Mouse (Mus musculus): Measurements from ENCODE around the gene Cdca4. TPM values are rescaled to one million over a fixed set of nuclear protein-coding genes. Genes with fewer than 3 reads are reported as not detected.
A peak's percentile ranks its signal among the peaks of the same experiment; 100 is the strongest.

Cdca4 gene
- total RNA-seq, 4 experiments from 2014 or later = 5.6 to 6.5 (median 6.2) TPM

GRCm38 (mm10) chr12:112799237-112799970 lies 29.8 kb downstream of the Cdca4 start:
- DNase-seq (ENCODE audit: low spot score) = no peak

- DNase-seq (ENCODE audit: low spot score) = no peak
These were observed 30.5 kb downstream of the Cdca4 start for GRCm38 (mm10) chr12:112798716-112799115.

- DNase-seq (ENCODE audit: low spot score) = no peak
These were observed 30.9 kb downstream of the Cdca4 start for GRCm38 (mm10) chr12:112798332-112798681.

DNA sequence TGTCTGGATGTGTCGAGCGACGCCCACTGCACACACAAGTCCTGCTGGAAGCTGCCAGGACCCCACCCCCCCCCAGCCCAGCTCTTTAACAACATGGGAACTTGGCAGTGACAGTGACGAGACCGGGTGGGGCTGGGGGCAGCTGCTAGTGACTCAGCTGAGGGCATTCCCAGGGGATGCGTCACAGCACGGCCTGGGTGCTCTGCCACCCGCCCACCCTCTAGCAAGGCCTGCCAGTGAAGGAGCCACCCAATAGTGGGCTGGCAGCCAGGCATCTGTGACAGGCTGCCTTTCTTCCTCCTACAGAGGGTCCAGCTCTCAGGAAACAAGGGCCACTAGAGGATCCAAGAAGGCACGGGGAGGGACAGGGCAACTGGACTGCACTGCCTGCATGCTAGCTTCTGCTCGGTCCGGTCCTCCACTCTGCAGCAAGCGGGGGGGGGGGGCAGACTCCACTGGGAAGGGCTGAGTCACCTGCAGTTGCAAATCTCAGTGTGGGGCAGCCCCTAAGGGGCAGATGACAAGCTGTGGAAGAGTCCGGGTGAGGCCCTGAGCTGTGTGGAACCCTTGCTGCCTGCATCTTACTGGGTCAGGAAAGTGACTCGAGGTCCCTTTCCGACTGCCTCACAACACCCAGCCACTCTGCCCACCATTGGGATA lies 31.4 kb downstream of the Cdca4 start:
- no peak for DNase-seq (ENCODE audit: low spot score)

- no peak for DNase-seq (ENCODE audit: low spot score)
These were observed 32.4 kb downstream of the Cdca4 start for GRCm38 (mm10) chr12:112796551-112797510.

GRCm38 (mm10) chr12:112795466-112796104 lies 33.6 kb downstream of the Cdca4 start:
- peak; percentile 55 for DNase-seq (ENCODE audit: low spot score)

DNA sequence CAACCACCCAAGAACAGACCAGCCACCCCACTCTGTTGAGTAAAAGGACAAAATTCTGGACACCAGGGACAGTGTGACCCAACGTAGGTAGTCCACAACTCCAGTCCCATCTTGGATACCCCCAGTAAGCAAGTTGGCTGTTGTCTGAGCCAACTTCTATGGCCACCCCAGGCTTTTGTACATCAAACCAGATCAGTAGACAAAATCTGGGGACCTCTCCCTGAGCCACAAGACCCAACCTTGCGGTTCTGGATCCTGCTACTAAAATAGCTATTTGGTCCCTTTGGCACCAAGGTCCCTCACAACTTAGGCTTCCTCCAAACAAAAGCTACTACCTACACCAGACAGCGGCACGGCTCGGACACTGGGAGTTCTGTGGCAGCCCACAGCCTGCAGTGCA lies 34.2 kb downstream of the Cdca4 start:
- DNase-seq (ENCODE audit: low spot score) = no peak

DNA sequence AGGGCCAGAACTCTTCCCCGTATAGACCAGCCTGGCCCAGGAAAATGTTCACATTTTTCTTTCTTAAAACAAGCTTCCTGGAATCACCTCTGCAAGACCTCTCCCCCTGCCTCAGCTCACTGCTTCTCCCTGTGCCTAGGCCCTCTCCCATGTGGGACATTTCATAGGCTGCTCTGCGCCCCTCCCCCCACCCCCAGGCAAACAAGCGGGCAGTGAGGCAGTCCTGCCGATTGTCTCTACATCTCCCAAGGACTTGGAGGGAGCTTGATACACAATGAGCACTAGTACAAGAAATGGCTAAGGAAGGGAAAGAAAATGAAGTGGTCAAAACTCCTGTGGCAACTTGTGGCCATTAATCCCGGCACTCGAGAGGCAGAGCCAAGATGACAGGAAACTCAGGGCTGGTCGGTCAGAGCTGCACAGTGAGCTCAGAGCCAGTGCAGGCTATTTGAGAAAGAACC lies 34.8 kb downstream of the Cdca4 start:
- no peak for DNase-seq (ENCODE audit: low spot score)

DNA sequence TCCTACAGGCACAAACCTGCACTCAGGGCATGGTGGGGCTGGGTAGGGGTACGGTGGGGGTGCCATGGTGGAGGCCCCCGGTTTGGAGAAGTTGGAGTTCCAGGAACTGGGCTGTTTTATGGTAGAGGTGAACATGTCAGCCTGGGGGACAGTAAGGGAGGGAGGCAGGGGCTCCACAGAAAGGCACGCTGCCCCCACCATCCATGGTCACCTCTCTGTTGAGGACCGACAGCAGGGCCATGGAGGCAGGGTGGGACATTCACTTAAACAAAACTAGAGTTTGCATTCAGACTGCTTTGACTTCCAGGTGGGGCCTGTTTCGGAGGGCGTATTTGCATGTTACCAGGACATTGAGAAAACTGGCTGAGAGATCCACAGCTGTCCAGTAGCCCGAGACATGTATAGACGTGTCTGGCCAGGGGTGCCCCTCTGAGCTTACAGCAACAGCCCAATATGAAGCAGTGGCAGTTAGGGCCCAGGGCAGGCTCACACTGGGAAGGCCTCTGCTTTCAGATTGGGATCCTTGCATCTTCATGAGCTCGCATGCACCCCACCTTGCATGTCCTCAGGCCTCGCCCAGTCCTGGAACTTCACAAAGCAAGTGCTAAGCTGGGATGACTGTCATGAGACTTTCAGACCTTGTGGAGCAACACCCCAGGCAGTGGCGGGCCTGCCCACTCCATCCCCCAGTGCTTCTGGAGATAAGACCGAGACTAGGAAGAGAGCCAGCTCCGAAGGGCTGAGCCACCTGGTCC lies 35.4 kb downstream of the Cdca4 start:
- DNase-seq (ENCODE audit: low spot score) = peak; percentile 77

DNA sequence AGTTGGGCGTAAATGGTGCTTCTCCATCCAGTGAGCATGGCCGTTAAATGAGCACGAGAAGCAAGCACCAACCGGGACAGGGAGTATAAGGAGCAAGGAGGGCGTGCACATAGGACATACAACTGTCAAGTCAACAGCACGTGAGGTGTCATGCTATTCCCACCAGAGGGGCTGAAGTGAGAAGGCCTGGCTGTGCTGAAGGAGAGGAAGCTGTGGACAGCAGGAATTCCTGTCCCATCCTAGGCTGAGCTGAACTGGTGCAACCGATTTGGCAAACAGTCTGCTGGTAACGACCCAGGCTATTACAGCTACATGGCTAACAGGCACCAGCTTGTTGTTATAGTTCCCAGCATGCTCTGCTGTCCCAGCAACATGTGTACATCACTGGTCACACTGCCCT lies 38.2 kb downstream of the Cdca4 start:
- DNase-seq (ENCODE audit: low spot score) = no peak

DNA sequence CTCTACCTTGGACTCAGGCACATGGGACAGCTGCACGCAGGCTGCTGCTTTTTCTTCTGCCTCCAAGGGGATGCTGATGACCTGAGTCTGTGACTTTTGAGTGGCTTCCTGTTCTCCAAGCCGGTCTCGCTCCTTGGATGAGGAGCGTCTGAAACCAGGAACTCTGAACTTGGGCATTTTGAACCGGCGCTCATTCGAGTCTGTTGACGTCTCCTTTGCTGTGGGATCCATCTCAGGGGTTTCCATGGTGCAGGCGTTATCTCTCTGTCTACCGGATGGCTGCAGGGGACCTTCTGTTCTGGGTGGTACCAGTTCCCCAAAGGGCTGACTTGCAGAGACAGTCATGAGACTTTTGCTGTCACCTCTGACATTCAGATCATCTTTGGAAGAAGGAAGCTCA lies 54.7 kb downstream of the Cdca4 start:
- DNase-seq (ENCODE audit: low spot score) = no peak

- DNase-seq (ENCODE audit: low spot score) = no peak
These were observed 55.2 kb downstream of the Cdca4 start for GRCm38 (mm10) chr12:112774026-112774425.

DNA sequence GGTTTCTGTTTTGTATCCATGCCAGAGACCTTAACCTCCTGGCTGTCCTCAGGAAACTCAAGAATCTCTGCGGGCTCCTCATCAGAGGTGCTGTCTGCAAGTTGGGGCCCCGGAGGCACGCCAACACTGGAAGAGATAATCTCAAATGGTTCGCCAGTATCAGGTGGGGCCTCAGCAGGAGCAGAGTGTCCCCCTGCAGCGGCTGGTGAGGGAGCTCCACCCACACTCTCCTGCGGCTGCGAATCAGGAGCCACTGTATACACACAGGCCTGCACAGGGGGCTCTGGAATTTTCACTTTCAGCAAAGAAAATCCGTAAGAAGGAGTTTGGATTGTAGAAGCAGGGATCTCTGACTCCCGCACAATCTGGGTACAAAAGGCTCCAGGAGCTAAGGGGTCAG lies 55.9 kb downstream of the Cdca4 start:
- no peak for DNase-seq (ENCODE audit: low spot score)

GRCm38 (mm10) chr12:112772306-112772705 lies 56.9 kb downstream of the Cdca4 start:
- no peak for DNase-seq (ENCODE audit: low spot score)

DNA sequence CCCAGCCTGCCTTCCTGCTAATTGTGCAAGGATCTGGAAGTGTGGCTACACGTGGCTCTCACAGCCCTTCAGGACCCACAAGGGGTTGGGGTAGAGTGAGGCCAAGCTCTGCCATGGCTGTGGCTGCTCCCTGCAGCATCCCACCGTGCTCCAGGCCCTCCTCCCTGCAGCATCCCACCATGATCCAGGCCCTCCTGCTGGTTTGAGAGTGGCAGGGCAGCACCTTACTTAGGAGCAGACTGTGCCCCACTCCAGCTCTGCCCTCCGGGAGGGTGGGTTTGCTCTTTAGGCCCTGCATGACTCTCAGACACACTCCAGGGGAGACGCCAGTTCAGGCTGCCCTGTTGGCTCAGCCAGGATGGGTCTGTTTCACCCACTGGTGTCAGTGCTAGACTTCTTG lies 58.8 kb downstream of the Cdca4 start:
- no peak for DNase-seq (ENCODE audit: low spot score)

Other genes with a start within 250 kb of the Cdca4 start
- 10 to 100 TPM; 14.7 to 19.5 (median 17.7) TPM for gene Inf2, start 240.6 kb downstream of the Cdca4 start, total RNA-seq (2022)
- gene Adssl1, start 209.4 kb downstream of the Cdca4 start, total RNA-seq (2022) = 100 to 1,000 TPM; 184 to 207 (median 193) TPM
- 10 to 100 TPM; 28.3 to 35.2 (median 30.0) TPM for gene Siva1, start 184.7 kb downstream of the Cdca4 start, total RNA-seq (2022)
- gene Akt1, start 154.5 kb downstream of the Cdca4 start, total RNA-seq (2022) = 100 to 1,000 TPM; 161 to 195 (median 179) TPM
- 1 to 10 TPM; 4.0 to 5.5 (median 4.9) TPM for gene Zbtb42, start 150.6 kb downstream of the Cdca4 start, total RNA-seq (2022)
- 10 to 100 TPM; 12.3 to 14.7 (median 13.4) TPM for gene Cep170b, start 109.0 kb downstream of the Cdca4 start, total RNA-seq (2022)
- 1 to 10 TPM; 3.4 to 8.1 (median 4.3) TPM for gene Pld4, start 68.8 kb downstream of the Cdca4 start, total RNA-seq (2022)
- gene Ahnak2, start 26.8 kb downstream of the Cdca4 start, total RNA-seq (2022) = 10 to 100 TPM; 19.3 to 24.6 (median 20.6) TPM
- 1 to 10 TPM; 1.8 to 4.3 (median 2.4) TPM for gene Clba1, start 20.5 kb downstream of the Cdca4 start, total RNA-seq (2022)
- under 1 TPM; 0.25 to 0.52 (median 0.33) TPM for gene Gpr132, start 38.8 kb upstream of the Cdca4 start, total RNA-seq (2022)
- 10 to 100 TPM; 25.1 to 30.4 (median 29.8) TPM for gene Jag2, start 100.4 kb upstream of the Cdca4 start, total RNA-seq (2022)
- 10 to 100 TPM in 1 of 4 experiments, 1 to 10 TPM in 3; 7.0 to 11.7 (median 8.5) TPM for gene Nudt14, start 112.7 kb upstream of the Cdca4 start, total RNA-seq (2022)
- gene Btbd6, start 147.1 kb upstream of the Cdca4 start, total RNA-seq (2022) = 10 to 100 TPM; 21.6 to 29.6 (median 26.3) TPM
- 10 to 100 TPM; 22.9 to 28.1 (median 24.6) TPM for gene Brf1, start 171.3 kb upstream of the Cdca4 start, total RNA-seq (2022)
- 10 to 100 TPM; 30.4 to 38.2 (median 36.1) TPM for gene Pacs2, start 185.1 kb upstream of the Cdca4 start, total RNA-seq (2022)
- gene Tex22, start 245.1 kb upstream of the Cdca4 start, total RNA-seq (2022) = not detected

All from heart, adult 8-10 months (tissue).